Mouse (Mus musculus): ENCODE measurements around the gene Mapk3. TPM values are rescaled to one million over a fixed set of nuclear protein-coding genes. Genes with fewer than 3 reads are reported as not detected.

The Mapk3 gene
- polyA plus RNA-seq (2012; fragmentation: generic; extraction: Trizol), result 126 TPM

DNA sequence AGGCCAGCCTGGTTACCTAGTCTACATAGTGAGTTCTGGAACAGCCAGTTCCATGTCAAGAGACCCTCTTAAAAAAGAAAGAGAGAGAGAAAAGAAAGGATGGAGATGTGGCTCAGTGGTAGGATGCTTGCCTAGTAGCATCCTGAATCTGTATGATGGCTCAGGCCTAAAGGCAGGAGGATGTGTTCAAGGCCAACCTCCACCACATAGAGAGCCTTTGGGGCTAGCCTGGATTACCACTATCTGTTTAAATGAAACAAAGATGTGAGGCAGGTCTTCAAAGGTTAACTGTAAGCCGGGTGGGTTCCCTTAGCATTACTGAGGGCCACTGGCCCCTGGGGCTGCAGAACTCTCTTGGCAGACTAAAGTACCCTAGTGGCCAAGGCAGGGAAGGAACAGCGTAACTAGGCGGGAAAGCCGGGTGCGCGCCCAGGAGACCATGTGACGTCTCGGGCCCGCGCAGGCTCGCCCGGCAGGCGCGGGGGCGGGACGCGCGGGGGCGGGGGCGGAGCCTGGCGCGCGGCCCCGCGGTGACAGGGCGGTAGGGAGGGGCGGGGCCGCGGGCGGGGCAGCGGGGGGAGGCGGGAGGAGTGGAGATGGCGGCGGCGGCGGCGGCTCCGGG, at the start of gene Mapk3:
Mapk3 (plus strand) TSS at position 552 of the 622 bp plus-strand sequence.
- Histone ChIP-seq H3K36me3 (ENCODE audit: control insufficient read depth, insufficient read depth) (peaks cover 5% of the 10 kb centered on the region), H3K79me2 (ENCODE audit: control insufficient read depth, insufficient read depth) (peaks cover 7% of the 10 kb centered on the region), H3K4me3 (peak within 1 kb of the TSS; percentile 72), H3K27me3 (ENCODE audit: control insufficient read depth, insufficient read depth, insufficient read length) (no peaks in the 10 kb centered on the region), H3ac (ENCODE audit: control insufficient read depth, insufficient read length) (peak within 1 kb of the TSS; percentile 81), H3K4me2 (ENCODE audit: low read depth) (peak within 1 kb of the TSS; percentile 82)
- TF ChIP-seq USF1 (IDR thresholded peaks at IDR 0.05; ENCODE audit: low read depth) (peak; percentile 59), CEBPB (IDR thresholded peaks at IDR 0.05; ENCODE audit: insufficient read depth, poor library complexity, severe bottlenecking) (no peak), MYOG (IDR thresholded peaks at IDR 0.05; ENCODE audit: control insufficient read depth in 1 of 3, insufficient read depth in 1 of 3, insufficient read length in 2 of 3, low read depth in 2 of 3) (no peak), MAX (IDR thresholded peaks at IDR 0.05; ENCODE audit: low read depth) (no peak), E2F4 (IDR thresholded peaks at IDR 0.05; ENCODE audit: insufficient read depth) (peak; percentile 64), POLR2A (IDR thresholded peaks at IDR 0.05; ENCODE audit: insufficient read length, low read depth) (no peak), TCF3 (IDR thresholded peaks at IDR 0.05; ENCODE audit: insufficient read length, low read depth) (no peak), POLR2AphosphoS2 (IDR thresholded peaks at IDR 0.05; ENCODE audit: insufficient read length, low read depth) (no peak)

GRCm38 (mm10) chr7:126710266-126710665, 49.1 kb upstream of the Mapk3 start:
- no peak overlapping the region for H3K4me2 ChIP-seq (ENCODE audit: low read depth)
- H3K79me2 ChIP-seq (ENCODE audit: control insufficient read depth, insufficient read depth), result no peaks in the 10 kb centered on the region
- no peak overlapping the region for H3ac ChIP-seq (ENCODE audit: control insufficient read depth, insufficient read length)
- H3K27me3 ChIP-seq (ENCODE audit: control insufficient read depth, insufficient read depth, insufficient read length), result peaks cover 27% of the 10 kb centered on the region
- no peaks in the 10 kb centered on the region for H3K36me3 ChIP-seq (ENCODE audit: control insufficient read depth, insufficient read depth)
- no peak overlapping the region for H3K4me3 ChIP-seq
- no peak for TF ChIP-seq MYOG (IDR thresholded peaks at IDR 0.05; ENCODE audit: control insufficient read depth in 1 of 3, insufficient read depth in 1 of 3, insufficient read length in 2 of 3, low read depth in 2 of 3)
- TF ChIP-seq E2F4 (IDR thresholded peaks at IDR 0.05; ENCODE audit: insufficient read depth), result no peak
- TF ChIP-seq REST (IDR thresholded peaks at IDR 0.05; ENCODE audit: insufficient read depth, insufficient read length), result no peak
- no peak for TF ChIP-seq MAX (IDR thresholded peaks at IDR 0.05; ENCODE audit: low read depth)
- no peak for TF ChIP-seq MYOD1 (IDR thresholded peaks at IDR 0.05; ENCODE audit: control insufficient read depth in 1 of 3, insufficient read length in 2 of 3, low read depth in 2 of 3)
- TF ChIP-seq SRF (IDR thresholded peaks at IDR 0.05; ENCODE audit: control insufficient read depth, insufficient read length, low read depth), result no peak
- TF ChIP-seq CEBPB (IDR thresholded peaks at IDR 0.05; ENCODE audit: insufficient read depth, poor library complexity, severe bottlenecking), result no peak
- TF ChIP-seq USF1 (IDR thresholded peaks at IDR 0.05; ENCODE audit: low read depth), result no peak
- TF ChIP-seq TCF3 (IDR thresholded peaks at IDR 0.05; ENCODE audit: insufficient read length, low read depth), result no peak
- TF ChIP-seq POLR2A (IDR thresholded peaks at IDR 0.05; ENCODE audit: insufficient read length, low read depth), result no peak
- no peak for TF ChIP-seq POLR2AphosphoS2 (IDR thresholded peaks at IDR 0.05; ENCODE audit: insufficient read length, low read depth)
- no peak for TF ChIP-seq TCF12 (IDR thresholded peaks at IDR 0.05; ENCODE audit: insufficient read depth, poor library complexity, severe bottlenecking)

- TF ChIP-seq MAX (IDR thresholded peaks at IDR 0.05; ENCODE audit: low read depth), result no peak
- no peak for TF ChIP-seq POLR2AphosphoS2 (IDR thresholded peaks at IDR 0.05; ENCODE audit: insufficient read length, low read depth)
- no peak for TF ChIP-seq POLR2A (IDR thresholded peaks at IDR 0.05; ENCODE audit: insufficient read length, low read depth)
- TF ChIP-seq USF1 (IDR thresholded peaks at IDR 0.05; ENCODE audit: low read depth), result no peak
- TF ChIP-seq SRF (IDR thresholded peaks at IDR 0.05; ENCODE audit: control insufficient read depth, insufficient read length, low read depth), result no peak
- TF ChIP-seq TCF3 (IDR thresholded peaks at IDR 0.05; ENCODE audit: insufficient read length, low read depth), result no peak
- no peak for TF ChIP-seq REST (IDR thresholded peaks at IDR 0.05; ENCODE audit: insufficient read depth, insufficient read length)
- Histone ChIP-seq H3K27me3 (ENCODE audit: control insufficient read depth, insufficient read depth, insufficient read length) (peaks cover 40% of the 10 kb centered on the region), H3K79me2 (ENCODE audit: control insufficient read depth, insufficient read depth) (no peaks in the 10 kb centered on the region), H3ac (ENCODE audit: control insufficient read depth, insufficient read length) (no peak overlapping the region), H3K36me3 (ENCODE audit: control insufficient read depth, insufficient read depth) (no peaks in the 10 kb centered on the region), H3K4me3 (no peak overlapping the region), H3K4me2 (ENCODE audit: low read depth) (no peak overlapping the region)
These were observed 47.5 kb upstream of the Mapk3 start for GRCm38 (mm10) chr7:126711910-126712309.

- H3ac ChIP-seq (ENCODE audit: control insufficient read depth, insufficient read length), result no peak overlapping the region
- TF ChIP-seq TCF3 (IDR thresholded peaks at IDR 0.05; ENCODE audit: insufficient read length, low read depth) (no peak), TCF12 (IDR thresholded peaks at IDR 0.05; ENCODE audit: insufficient read depth, poor library complexity, severe bottlenecking) (no peak), REST (IDR thresholded peaks at IDR 0.05; ENCODE audit: insufficient read depth, insufficient read length) (no peak), CEBPB (IDR thresholded peaks at IDR 0.05; ENCODE audit: insufficient read depth, poor library complexity, severe bottlenecking) (no peak), POLR2AphosphoS2 (IDR thresholded peaks at IDR 0.05; ENCODE audit: insufficient read length, low read depth) (no peak), SRF (IDR thresholded peaks at IDR 0.05; ENCODE audit: control insufficient read depth, insufficient read length, low read depth) (no peak), POLR2A (IDR thresholded peaks at IDR 0.05; ENCODE audit: insufficient read length, low read depth) (no peak)
- peaks cover 19% of the 10 kb centered on the region for H3K27me3 ChIP-seq (ENCODE audit: control insufficient read depth, insufficient read depth, insufficient read length)
- no peak overlapping the region for H3K4me2 ChIP-seq (ENCODE audit: low read depth)
- no peaks in the 10 kb centered on the region for H3K36me3 ChIP-seq (ENCODE audit: control insufficient read depth, insufficient read depth)
- H3K4me3 ChIP-seq, result no peak overlapping the region
- H3K79me2 ChIP-seq (ENCODE audit: control insufficient read depth, insufficient read depth), result no peaks in the 10 kb centered on the region
These were observed 43.7 kb upstream of the Mapk3 start for GRCm38 (mm10) chr7:126715679-126716078.

DNA sequence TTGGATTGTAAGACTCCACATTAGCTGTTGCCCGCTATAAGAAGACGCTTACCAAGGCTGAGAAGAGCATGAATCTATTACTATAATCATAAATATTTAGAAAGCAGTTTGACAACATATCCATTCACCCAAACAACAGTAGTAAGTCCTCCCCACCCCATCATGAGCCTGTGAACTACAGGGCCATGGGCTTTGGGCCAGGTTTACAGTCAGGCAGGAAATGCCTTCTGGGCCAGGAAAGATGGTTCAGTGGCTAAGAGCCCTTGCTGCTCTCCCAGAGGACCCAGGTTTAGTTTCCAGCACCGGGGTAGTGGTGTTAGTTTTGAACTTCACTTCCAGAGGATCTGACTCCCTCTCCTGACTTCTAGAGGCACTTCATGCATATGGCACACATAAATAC, 41.8 kb upstream of the Mapk3 start:
- Histone ChIP-seq H3K79me2 (ENCODE audit: control insufficient read depth, insufficient read depth) (no peaks in the 10 kb centered on the region), H3K27me3 (ENCODE audit: control insufficient read depth, insufficient read depth, insufficient read length) (peaks cover 19% of the 10 kb centered on the region), H3ac (ENCODE audit: control insufficient read depth, insufficient read length) (no peak overlapping the region), H3K36me3 (ENCODE audit: control insufficient read depth, insufficient read depth) (no peaks in the 10 kb centered on the region), H3K4me3 (no peak overlapping the region), H3K4me2 (ENCODE audit: low read depth) (no peak overlapping the region)
- TF ChIP-seq E2F4 (IDR thresholded peaks at IDR 0.05; ENCODE audit: insufficient read depth), result no peak
- no peak for TF ChIP-seq TCF12 (IDR thresholded peaks at IDR 0.05; ENCODE audit: insufficient read depth, poor library complexity, severe bottlenecking)
- TF ChIP-seq MAX (IDR thresholded peaks at IDR 0.05; ENCODE audit: low read depth), result no peak
- TF ChIP-seq POLR2AphosphoS2 (IDR thresholded peaks at IDR 0.05; ENCODE audit: insufficient read length, low read depth), result no peak
- TF ChIP-seq REST (IDR thresholded peaks at IDR 0.05; ENCODE audit: insufficient read depth, insufficient read length), result no peak
- no peak for TF ChIP-seq SRF (IDR thresholded peaks at IDR 0.05; ENCODE audit: control insufficient read depth, insufficient read length, low read depth)
- TF ChIP-seq POLR2A (IDR thresholded peaks at IDR 0.05; ENCODE audit: insufficient read length, low read depth), result no peak
- no peak for TF ChIP-seq USF1 (IDR thresholded peaks at IDR 0.05; ENCODE audit: low read depth)
- TF ChIP-seq CEBPB (IDR thresholded peaks at IDR 0.05; ENCODE audit: insufficient read depth, poor library complexity, severe bottlenecking), result no peak

Data from myocyte (in vitro differentiated cells).